ENCODE assay signal across 8 mouse cellular contexts in the genomic region with DNA sequence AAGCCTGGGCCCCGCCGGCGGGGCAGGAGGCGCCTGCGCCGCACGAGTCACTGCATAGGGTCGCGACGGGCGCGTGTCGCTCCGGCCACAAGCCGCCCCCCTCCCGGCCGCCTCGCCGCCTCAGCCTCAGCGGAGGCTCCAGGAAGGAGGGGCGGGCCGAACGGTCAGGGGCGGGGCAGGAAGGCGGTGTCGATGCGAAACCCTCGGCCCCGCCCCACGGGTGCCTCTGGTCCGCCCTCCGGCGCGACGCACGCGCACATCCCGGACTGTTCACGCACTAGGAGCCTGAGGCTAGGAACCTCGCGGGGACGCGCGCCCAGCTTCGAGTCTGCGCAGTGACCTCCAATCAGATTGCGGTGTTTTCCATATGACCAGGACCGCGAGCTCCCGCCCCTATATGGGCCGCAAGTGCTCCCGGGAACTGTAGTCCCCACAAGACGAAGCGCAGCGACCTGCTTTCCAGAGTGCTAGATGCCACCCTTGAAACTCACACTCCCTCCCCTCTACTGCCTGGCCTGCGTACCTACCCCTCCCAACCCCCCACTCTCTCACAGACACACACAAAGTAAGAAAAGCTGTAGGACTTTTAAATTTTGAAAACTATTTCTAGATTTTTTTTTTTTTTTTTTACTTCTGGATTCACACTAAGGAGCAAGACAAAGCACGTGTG. TPM values are rescaled to one million over a fixed set of nuclear protein-coding genes. Genes with fewer than 3 reads are reported as not detected.
A peak's percentile ranks its signal among the peaks of the same experiment; 100 is the strongest.
DNase-seq lines count a peak whose midpoint lies in the region; ATAC-seq lines count a peak whose summit lies in the region.

A gene (minus strand): TSS at position 434 of the 670 bp plus-strand sequence.

- ATAC-seq in megakaryocyte progenitor cell, adult 5-6 weeks (replicated peaks; ENCODE audit: poor library complexity), result peak; percentile 86

- DNase-seq in adipocyte (ENCODE audit: low spot score), result peak; percentile 99
- peak; percentile 100 for DNase-seq in embryo, embryonic 10 days (ENCODE audit: low spot score)
- DNase-seq in gastrocnemius, postnatal 10 days, result peak; percentile 98
- peak; percentile 99 for DNase-seq in induced T-regulatory cell, adult 2 months (ENCODE audit: low read depth)
- peak; percentile 99 for DNase-seq in left cerebral cortex, adult 9 months (ENCODE audit: low spot score in 2 of 2)
- peak; percentile 98 for DNase-seq in right cerebral cortex, postnatal 14 days
- peak; percentile 98 to 99 for DNase-seq in urinary bladder, postnatal 36 days (ENCODE audit: low spot score in 2 of 2)

RNA-seq across cellular contexts. Expression of the gene that starts here (rescaled TPM):
- 1 to 10 TPM; 4.2 to 7.0 TPM for total RNA-seq in gastrocnemius, postnatal 10 days (2021)
- 12.5 and 17.1 TPM in 2 replicates for total RNA-seq in megakaryocyte progenitor cell, adult 5-6 weeks (2015)
- 5.0 and 10.6 TPM in 2 replicates for total RNA-seq in megakaryocyte progenitor cell, adult 5-6 weeks (2017)

Comparison
In these comparisons a context has a peak if more than half of its experiments do, and no peak if none do; other contexts are left out.
1. Peak in every context shown above with its lines: DNase-seq and ATAC-seq.